Mouse (Mus musculus) cerebellum, postnatal 4 days (tissue): Measurements from ENCODE around the gene Eral1.
A peak's percentile ranks its signal among the peaks of the same experiment; 100 is the strongest.
"Not testable (repeated sequence)": the region's sequence is repeated elsewhere in the genome, so short reads cannot be mapped to it uniquely, and the experiment has no call there.

Experiments used
- DNase-seq, 2 experiments: peaks; one replicate each; pipeline ENCODE4 v3.0.0; 2022; ENCODE audit warnings: low spot score in 2 of 2, mixed read lengths in 1 of 2

Gene Eral1

DNA sequence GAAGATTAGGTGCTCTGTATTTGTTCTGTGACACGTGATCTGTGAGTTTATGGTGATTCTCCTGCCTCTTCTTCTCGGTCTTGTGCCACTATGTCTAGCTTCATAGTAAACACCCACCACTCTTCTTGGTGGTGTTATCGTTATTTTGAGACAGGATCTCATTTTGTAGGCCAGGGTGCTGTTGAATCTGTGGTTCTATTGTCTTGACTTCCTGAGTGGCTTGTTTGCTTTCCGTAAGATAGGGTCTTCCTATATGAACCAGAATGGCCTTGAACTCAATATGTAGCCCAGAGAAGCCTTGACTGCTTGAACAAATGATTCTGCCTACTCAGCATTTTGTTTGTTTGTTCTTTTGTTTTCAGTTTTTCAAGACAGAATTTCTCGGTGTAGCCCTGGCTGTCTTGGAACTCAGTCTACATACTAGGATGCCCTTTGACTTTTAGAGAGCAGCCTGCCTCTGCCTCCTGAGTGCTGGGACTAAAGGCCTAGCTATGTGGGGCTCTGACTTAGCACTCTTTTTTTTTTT is 7.6 kb upstream of the Eral1 start:
- DNase-seq: no peak

GRCm38 (mm10) chr11:78086925-78087479 is 6.8 kb upstream of the Eral1 start:
- DNase-seq: no peak

DNA sequence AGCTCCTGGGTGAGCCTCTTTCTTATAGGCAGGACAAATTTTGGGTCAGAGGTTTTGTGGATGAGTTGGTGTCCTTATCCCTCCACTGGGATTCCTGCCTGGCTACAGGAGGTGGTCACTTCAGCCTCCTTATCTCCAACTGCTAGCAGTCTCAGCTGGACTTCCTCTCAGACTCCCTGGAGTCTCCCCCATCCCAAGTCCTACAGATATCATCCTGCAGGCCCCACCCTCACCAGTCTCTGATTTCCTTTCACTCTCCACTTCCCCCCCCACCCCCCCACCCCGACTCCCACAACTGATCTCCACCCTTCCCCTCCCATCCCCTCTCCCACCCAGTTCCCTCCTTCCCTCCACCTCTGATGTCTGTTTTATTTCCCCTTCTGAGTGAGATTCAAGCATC is 3.4 kb upstream of the Eral1 start:
- no peak for DNase-seq

DNA sequence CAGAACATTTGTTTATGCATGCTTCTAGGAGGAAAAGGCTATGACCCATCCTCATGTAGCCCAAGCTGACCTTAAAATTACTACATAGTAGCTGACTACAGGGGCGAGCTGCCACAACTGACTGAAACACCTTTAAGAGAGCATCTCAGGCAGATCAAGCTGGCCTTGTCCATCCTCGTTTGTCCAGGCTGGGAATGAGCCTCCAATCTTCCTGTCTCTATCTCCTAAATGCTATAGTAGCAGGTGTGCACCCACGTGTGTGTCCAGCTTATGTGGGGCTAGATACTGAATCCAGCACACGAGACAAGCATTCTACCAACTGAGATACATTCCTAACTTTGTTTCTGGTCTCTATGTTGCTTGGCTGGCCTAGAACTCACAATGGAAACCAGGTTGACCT is 5.5 kb downstream of the Eral1 start:
- no peak for DNase-seq

GRCm38 (mm10) chr11:78074277-78074652 is 5.9 kb downstream of the Eral1 start:
- no peak for DNase-seq

GRCm38 (mm10) chr11:78073577-78074276 is 6.5 kb downstream of the Eral1 start:
- no peak for DNase-seq

- DNase-seq: no peak
Measured at GRCm38 (mm10) chr11:78072425-78073130, 7.6 kb downstream of the Eral1 start.

GRCm38 (mm10) chr11:78071938-78072337 is 8.2 kb downstream of the Eral1 start:
- no peak for DNase-seq

DNA sequence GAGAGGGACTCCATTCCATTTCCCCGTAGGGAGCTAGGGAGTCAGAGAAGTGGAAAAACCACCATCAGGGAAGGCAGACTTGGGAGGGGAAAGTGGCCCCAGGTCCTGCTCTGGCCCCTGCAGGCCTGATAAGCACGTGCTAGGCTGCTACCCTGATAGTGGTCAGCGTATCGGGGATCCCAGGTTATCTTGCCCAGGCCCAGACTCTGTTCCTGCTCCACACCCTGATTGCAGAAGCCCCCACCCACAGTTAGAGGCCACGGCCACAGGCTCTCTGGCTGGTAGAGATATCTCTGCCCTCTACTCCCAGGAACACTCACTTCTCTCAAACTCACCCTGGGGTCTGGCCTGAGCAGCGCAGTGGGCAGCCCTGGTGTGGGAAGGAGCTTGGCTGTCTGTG is 10.5 kb downstream of the Eral1 start:
- DNase-seq: no peak

GRCm38 (mm10) chr11:78069130-78069529 is 11.1 kb downstream of the Eral1 start:
- DNase-seq: no peak

DNA sequence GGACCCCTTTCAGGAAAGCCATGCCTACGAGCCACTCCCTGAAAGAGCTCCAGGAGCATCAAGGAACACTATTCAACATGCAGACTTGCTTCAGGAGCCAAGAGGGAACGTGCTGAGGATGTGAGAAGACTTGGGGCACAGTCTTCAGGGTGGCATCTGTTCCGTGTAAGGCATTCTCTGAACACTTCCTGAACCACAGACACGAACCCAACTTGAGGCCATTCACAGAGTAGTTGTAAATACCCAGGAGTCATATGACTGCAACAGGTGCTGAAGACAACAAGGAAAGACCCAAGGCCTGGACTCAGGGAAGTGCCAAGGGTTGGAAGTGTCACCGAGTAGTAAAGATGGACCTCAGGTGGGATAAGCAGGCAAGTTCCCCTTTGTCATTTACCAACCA is 12.6 kb downstream of the Eral1 start:
- no peak for DNase-seq

- DNase-seq: no peak
Measured at GRCm38 (mm10) chr11:78066641-78067040, 13.5 kb downstream of the Eral1 start.

DNA sequence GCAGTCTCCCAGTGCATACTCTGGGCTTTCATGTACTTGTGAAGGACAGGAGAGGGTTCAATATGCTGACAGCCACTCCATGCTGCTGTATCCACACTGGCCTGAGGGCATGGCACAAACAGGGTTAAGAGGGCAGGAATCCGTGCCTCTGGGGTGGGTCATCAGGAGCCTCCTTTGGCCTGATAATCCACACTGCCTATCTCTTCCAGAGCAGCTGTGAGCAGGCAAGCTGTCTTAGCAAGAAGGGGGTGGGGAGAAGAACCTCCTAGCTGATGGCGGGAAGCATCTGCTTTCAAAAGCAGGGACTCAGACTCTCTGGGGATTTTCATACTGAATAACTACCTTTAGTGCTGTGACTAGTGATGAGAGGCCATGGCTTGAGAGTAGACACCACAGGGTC is 14.3 kb downstream of the Eral1 start:
- DNase-seq: no peak

DNA sequence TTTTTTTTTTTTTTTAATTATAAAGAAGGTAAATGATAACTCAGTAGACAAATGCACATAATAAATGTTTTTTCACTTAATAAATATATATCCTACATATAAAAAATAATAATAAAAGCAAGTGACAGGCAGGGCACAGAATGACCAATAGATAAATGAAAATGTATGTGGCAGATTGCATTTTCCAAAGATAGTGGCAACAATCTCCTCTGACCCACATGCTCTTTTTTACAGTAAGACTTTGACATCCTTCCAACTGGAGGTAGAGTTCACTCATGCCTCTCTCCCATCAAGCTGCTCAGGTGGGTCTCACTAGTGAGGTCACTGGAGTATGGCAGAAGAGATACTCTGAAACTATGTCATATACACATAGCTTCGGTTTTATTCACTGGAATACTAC is 17.6 kb downstream of the Eral1 start:
- no peak for DNase-seq

DNA sequence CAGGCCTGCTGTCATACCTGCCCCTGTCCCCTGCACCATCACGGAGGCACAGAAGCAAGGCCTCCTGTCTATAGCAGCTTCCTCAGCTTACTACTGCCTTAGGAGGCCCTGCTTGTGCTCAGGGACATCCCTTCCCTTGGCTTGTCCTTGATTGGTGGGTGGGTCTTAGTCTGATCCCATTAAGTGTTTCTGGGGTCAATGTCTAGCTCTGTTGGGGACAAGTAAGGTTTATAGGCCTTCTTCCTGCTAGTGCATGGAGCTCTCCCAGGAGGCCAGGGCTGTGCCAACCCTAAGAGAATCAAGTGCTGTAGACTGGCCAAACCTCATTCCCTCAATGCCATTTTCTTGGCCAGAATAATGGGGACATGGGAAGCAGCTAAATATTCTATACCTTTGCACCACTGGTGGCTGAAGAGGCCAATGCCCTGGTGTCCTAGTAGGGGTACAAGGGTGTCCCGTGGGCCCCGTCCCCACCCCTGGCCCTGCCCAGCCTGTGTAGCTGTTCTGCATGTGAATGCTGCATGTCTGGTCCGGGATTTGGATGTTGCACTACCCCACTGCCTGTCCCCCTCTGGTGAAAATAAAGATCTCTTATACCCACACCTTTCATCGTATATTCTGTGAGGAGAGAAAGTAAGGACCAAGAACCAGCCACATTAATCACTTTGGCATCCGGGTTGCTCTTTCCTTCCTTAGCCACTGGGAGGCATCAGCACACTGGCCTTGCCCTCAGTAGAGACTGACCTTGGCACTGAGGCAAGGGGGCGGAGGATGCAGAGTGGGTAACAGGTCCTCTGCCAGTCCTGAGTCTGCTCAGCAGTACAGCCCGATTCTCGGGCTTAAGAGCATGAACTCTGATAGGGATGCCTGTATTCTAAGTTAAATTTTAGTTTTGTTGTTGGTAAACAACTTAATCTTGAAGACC is 20.1 kb downstream of the Eral1 start:
- DNase-seq: peak; percentile 50 to 73

- DNase-seq: no peak
Measured at GRCm38 (mm10) chr11:78056946-78057345, 23.2 kb downstream of the Eral1 start.

DNA sequence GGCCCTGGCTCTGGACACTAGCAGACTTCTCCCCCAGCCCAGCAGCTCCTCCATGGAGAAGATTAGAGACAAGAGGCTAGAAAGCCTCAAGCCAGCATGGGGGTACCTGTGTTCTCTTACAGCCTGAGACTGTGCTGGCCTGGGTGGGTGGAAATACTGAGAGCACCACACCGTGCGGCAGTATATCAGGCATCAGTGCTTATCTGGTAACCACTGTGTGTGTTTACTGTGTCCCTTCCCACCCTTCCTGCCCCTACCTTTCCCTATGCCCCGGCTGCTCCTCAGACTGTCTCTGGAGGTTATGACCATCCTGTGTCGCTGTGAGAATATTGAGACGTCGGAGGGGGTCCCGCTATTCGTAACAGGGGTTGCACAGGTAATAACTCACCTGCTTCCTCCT is 27.1 kb downstream of the Eral1 start:
- no peak for DNase-seq

DNA sequence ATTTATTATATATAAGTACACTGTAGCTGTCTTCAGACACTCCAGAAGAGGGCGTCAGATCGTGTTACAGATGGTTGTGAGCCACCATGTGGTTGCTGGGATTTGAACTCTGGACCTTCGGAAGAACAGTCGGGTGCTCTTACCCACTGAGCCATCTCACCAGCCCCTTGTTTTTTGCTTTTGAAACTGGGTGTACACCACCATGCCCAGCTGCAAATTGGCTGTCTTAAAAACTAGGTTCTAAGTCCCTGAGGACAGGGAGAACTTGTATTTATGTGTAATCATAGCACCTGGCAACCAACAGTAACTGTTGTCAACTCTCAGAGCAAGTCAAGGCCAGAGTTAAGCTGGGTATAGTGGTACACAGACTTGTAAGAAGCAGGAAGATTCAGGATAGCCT is 31.5 kb downstream of the Eral1 start:
- not testable (repeated sequence) for DNase-seq

- peak in 1 of 2 experiments; percentile 71 for DNase-seq
Measured at GRCm38 (mm10) chr11:78044758-78045251, 35.4 kb downstream of the Eral1 start.

DNA sequence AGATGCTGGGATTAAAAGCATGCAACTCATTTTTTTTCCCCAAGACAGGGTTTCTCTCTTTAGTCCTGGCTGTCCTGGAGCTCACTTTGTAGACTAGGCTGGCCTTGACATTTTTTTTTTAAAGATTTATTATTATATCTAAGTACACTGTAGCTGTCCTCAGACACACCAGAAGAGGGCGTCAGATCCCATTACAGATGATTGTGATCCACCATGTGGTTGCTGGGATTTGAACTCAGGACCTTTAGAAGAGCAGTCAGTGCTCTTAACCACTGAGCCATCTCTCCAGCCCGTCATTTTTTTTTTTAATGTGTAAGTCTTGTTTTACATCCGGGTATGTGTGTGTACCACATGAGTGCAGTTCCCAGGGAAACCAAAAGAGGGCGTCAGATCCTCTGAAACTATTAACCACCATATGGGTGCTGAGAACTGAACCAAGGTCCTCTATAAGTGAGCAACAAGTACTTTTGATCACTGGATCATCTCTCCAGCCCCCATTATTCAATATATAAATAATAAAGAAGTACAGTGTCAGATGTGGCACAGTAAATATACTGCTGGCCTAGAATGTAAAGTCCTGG is 37.8 kb downstream of the Eral1 start:
- DNase-seq: not testable (repeated sequence)

DNA sequence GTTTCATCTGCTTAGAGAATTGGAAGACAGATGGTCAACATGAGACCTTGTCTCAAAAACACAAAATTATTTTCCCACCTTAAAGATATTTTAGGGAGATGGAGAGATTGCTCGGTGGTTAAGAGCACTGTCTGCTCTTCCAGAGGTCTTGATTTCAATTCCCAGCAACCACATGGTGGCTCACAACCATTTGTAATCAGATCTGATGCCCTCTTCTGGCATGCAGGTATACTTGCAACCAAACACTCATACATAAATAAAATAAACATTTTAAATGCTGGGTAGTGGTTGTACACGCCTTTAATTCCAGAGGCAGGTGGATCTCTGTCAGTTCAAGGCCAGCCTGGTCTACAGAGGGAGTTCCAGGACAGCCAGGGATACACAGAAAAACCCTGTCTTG is 39.3 kb downstream of the Eral1 start:
- no peak for DNase-seq
